Mouse (Mus musculus): Measurements from ENCODE around the gene Wdfy4.

GRCm38 (mm10) chr14:33212271-33212957, 27.1 kb upstream of the Wdfy4 start:
- no peak for TF ChIP-seq CTCF (IDR thresholded peaks at IDR 0.05)
- no peak for TF ChIP-seq POLR2A (IDR thresholded peaks at IDR 0.05; ENCODE audit: insufficient read depth, low read depth, low read length)
